15 mouse cellular contexts compared by ENCODE assay signal in genomic region chr2:148530546-148530945, GRCm38 (mm10).
DNase-seq lines count a peak whose midpoint lies in the region; ATAC-seq and TF ChIP-seq lines count a peak whose summit lies in the region.
"Had no signal": no experiment of that assay in that cellular context is flagged by ENCODE, and none has a peak within 500 bp of the region (broad histone marks: within the 10 kb centered on the region; RNA-seq: fewer than 3 reads in every experiment).

No protein-coding gene starts in this region.

- DNase-seq in adrenal gland, adult 2 months = peak; percentile 54
- DNase-seq in adrenal gland, postnatal 10 days = no peak
- peak; percentile 74 for DNase-seq in kidney, adult 2 months
- peak; percentile 41 for DNase-seq in lung, postnatal 14 days
- DNase-seq in left cerebral cortex, postnatal 4 days = no peak
- no peak for DNase-seq in natural killer cell, adult 2 months (ENCODE audit: low spot score in 2 of 2)
- DNase-seq: cerebellum, adult 11-12 months; layer of hippocampus, postnatal 36 days had no signal

- ATAC-seq in kidney, embryonic 15.5 days (replicated peaks; ENCODE audit: low FRiP score) = no peak
- ATAC-seq: midbrain, embryonic 16.5 days had no signal

- WGBS in kidney, adult 2 months = 43% methylated on average over 4 of the region's 4 CpGs
- WGBS in kidney, embryonic 15.5 days = 64% methylated on average over 4 of the region's 4 CpGs

- H3K4me2 ChIP-seq in kidney, embryonic 15.5 days = no peak overlapping the region
- H3K4me2 ChIP-seq: hindbrain, embryonic 15.5 days; neural tube, embryonic 12.5 days had no signal

- H3K27ac ChIP-seq in kidney, adult 2 months (ENCODE audit: insufficient read depth, low read depth, low read length) = no peak overlapping the region
- H3K27ac ChIP-seq in kidney, embryonic 15.5 days = no peak overlapping the region
- peak overlapping the region; percentile 36 for H3K27ac ChIP-seq in brown adipose tissue, adult 24 weeks (replicated peaks; ENCODE audit: low read depth, low read length)
- H3K27ac ChIP-seq: hindbrain, embryonic 15.5 days; kidney, postnatal 0 days; macrophage; neural tube, embryonic 12.5 days had no signal

- H3K27me3 ChIP-seq in kidney, adult 2 months (replicated peaks; ENCODE audit: control insufficient read depth, insufficient read depth, low read length) = no peaks in the 10 kb centered on the region
- no peaks in the 10 kb centered on the region for H3K27me3 ChIP-seq in kidney, embryonic 15.5 days
- H3K27me3 ChIP-seq: hindbrain, embryonic 15.5 days; neural tube, embryonic 12.5 days had no signal

- no peaks in the 10 kb centered on the region for H3K36me3 ChIP-seq in kidney, adult 2 months (ENCODE audit: control insufficient read depth, insufficient read depth, low read length)
- no peaks in the 10 kb centered on the region for H3K36me3 ChIP-seq in kidney, embryonic 15.5 days
- H3K36me3 ChIP-seq: hindbrain, embryonic 15.5 days; neural tube, embryonic 12.5 days had no signal

- peaks cover 3% of the 10 kb centered on the region; the same call in 1 of the 2 replicates for H3K4me1 ChIP-seq in kidney, adult 2 months (ENCODE audit: control insufficient read depth, insufficient read depth, low read length)
- peaks cover 6% of the 10 kb centered on the region; the same call in 1 of the 2 replicates for H3K4me1 ChIP-seq in kidney, embryonic 15.5 days
- H3K4me1 ChIP-seq in brown adipose tissue, adult 24 weeks (ENCODE audit: control insufficient read depth, insufficient read depth, insufficient read length, low read length) = peaks cover 16% of the 10 kb centered on the region
- H3K4me1 ChIP-seq: hindbrain, embryonic 15.5 days; neural tube, embryonic 12.5 days had no signal

- TF ChIP-seq CTCF in kidney, adult 2 months (conservative IDR thresholded peaks at IDR 0.05; ENCODE audit: insufficient read depth, insufficient read length, low read depth, low read length) = no peak

- no peak overlapping the region for H3K4me3 ChIP-seq in kidney, adult 2 months (ENCODE audit: insufficient read depth, low read depth, low read length)
- no peak overlapping the region for H3K4me3 ChIP-seq in kidney, embryonic 15.5 days (replicated peaks)
- H3K4me3 ChIP-seq in brown adipose tissue, adult 24 weeks (ENCODE audit: insufficient read depth, low read depth, low read length) = no peak overlapping the region
- H3K4me3 ChIP-seq: hindbrain, embryonic 15.5 days; neural tube, embryonic 12.5 days had no signal

- no peak overlapping the region for H3K9ac ChIP-seq in kidney, embryonic 15.5 days
- H3K9ac ChIP-seq: hindbrain, embryonic 15.5 days; neural tube, embryonic 12.5 days had no signal

- no peaks in the 10 kb centered on the region for H3K9me3 ChIP-seq in kidney, embryonic 15.5 days (replicated peaks)
- H3K9me3 ChIP-seq: hindbrain, embryonic 15.5 days; neural tube, embryonic 12.5 days had no signal

- TF ChIP-seq POLR2A in kidney, adult 2 months (IDR thresholded peaks at IDR 0.05; ENCODE audit: low read depth, low read length) = no peak

- intact Hi-C loops in left cerebral cortex, postnatal 4 days (cut with DNase I) = no loop called here

Comparison
In these comparisons a context has a peak if more than half of its experiments do, and no peak if none do; other contexts are left out.
1. DNase-seq: peak in adrenal gland, adult 2 months (single experiment), kidney, adult 2 months (single experiment) and lung, postnatal 14 days (single experiment); none in adrenal gland, postnatal 10 days (single experiment), left cerebral cortex, postnatal 4 days (single experiment) and natural killer cell, adult 2 months (0 of 2).